Mouse (Mus musculus) brain, adult 2 months (tissue): Measurements from ENCODE around the gene Cep19.
A peak's percentile ranks its signal among the peaks of the same experiment; 100 is the strongest.

Source experiments
- DNase-seq: peaks from one replicate; pipeline ENCODE4 v3.0.0; 2011; ENCODE audit warnings: low read depth, low spot score

Cep19 gene

GRCm38 (mm10) chr16:32107342-32108045 is 7.9 kb downstream of the Cep19 start:
- no peak for DNase-seq

GRCm38 (mm10) chr16:32108170-32108569 is 8.6 kb downstream of the Cep19 start:
- no peak for DNase-seq

- DNase-seq, result no peak
Observed at GRCm38 (mm10) chr16:32108578-32108977, 9.0 kb downstream of the Cep19 start.

GRCm38 (mm10) chr16:32110951-32111699 is 11.5 kb downstream of the Cep19 start:
- DNase-seq, result peak; percentile 50

- peak; percentile 68 for DNase-seq
Observed at GRCm38 (mm10) chr16:32113541-32114218, 14.1 kb downstream of the Cep19 start.

GRCm38 (mm10) chr16:32114406-32114805 is 14.8 kb downstream of the Cep19 start:
- no peak for DNase-seq

- DNase-seq, result peak; percentile 76
Observed at GRCm38 (mm10) chr16:32114968-32115695, 15.5 kb downstream of the Cep19 start.

- DNase-seq, result no peak
Observed at GRCm38 (mm10) chr16:32115781-32116180, 16.2 kb downstream of the Cep19 start.

GRCm38 (mm10) chr16:32116186-32116585 is 16.6 kb downstream of the Cep19 start:
- DNase-seq, result no peak

GRCm38 (mm10) chr16:32120454-32120853 is 20.9 kb downstream of the Cep19 start:
- DNase-seq, result no peak

GRCm38 (mm10) chr16:32124020-32124419 is 24.4 kb downstream of the Cep19 start:
- DNase-seq, result no peak

- DNase-seq, result no peak
Observed at GRCm38 (mm10) chr16:32124444-32125335, 25.1 kb downstream of the Cep19 start.

- no peak for DNase-seq
Observed at GRCm38 (mm10) chr16:32125364-32125763, 25.8 kb downstream of the Cep19 start.

GRCm38 (mm10) chr16:32127046-32127445 is 27.4 kb downstream of the Cep19 start:
- DNase-seq, result no peak

- DNase-seq, result no peak
Observed at GRCm38 (mm10) chr16:32129449-32130189, 30.0 kb downstream of the Cep19 start.

- peak; percentile 40 for DNase-seq
Observed at GRCm38 (mm10) chr16:32130190-32130826, 30.7 kb downstream of the Cep19 start.

GRCm38 (mm10) chr16:32133148-32133547 is 33.5 kb downstream of the Cep19 start:
- DNase-seq, result no peak

GRCm38 (mm10) chr16:32135842-32136357 is 36.3 kb downstream of the Cep19 start:
- no peak for DNase-seq

GRCm38 (mm10) chr16:32138954-32139353 is 39.4 kb downstream of the Cep19 start:
- DNase-seq, result peak; percentile 76
